Mouse (Mus musculus) lung, postnatal 36 days (tissue): ENCODE data around the gene F12.

ENCODE experiments used
- DNase-seq: peaks from one replicate; pipeline ENCODE4 v3.0.0; 2022; ENCODE audit warnings: mixed read lengths

F12 gene

GRCm38 (mm10) chr13:55412643-55413307 is 13.8 kb downstream of the F12 start:
- no peak for DNase-seq

- no peak for DNase-seq
Measured at GRCm38 (mm10) chr13:55411826-55412225, 14.8 kb downstream of the F12 start.

GRCm38 (mm10) chr13:55408546-55409120 is 18.0 kb downstream of the F12 start:
- DNase-seq = no peak

- no peak for DNase-seq
Measured at GRCm38 (mm10) chr13:55407341-55407740, 19.3 kb downstream of the F12 start.

- no peak for DNase-seq
Measured at GRCm38 (mm10) chr13:55405783-55406390, 20.7 kb downstream of the F12 start.

GRCm38 (mm10) chr13:55404853-55405782 is 21.5 kb downstream of the F12 start:
- DNase-seq = peak; percentile 81

- no peak for DNase-seq
Measured at GRCm38 (mm10) chr13:55403935-55404852, 22.4 kb downstream of the F12 start.

- no peak for DNase-seq
Measured at GRCm38 (mm10) chr13:55403266-55403665, 23.3 kb downstream of the F12 start.

GRCm38 (mm10) chr13:55400039-55400346 is 26.6 kb downstream of the F12 start:
- no peak for DNase-seq

GRCm38 (mm10) chr13:55399300-55400038 is 27.1 kb downstream of the F12 start:
- DNase-seq = no peak

- DNase-seq = no peak
Measured at GRCm38 (mm10) chr13:55398088-55398487, 28.5 kb downstream of the F12 start, which contains the start of gene Slc34a1. Slc34a1 (plus strand) TSS chr13:55398187.

- DNase-seq = no peak
Measured at GRCm38 (mm10) chr13:55392933-55393332, 33.7 kb downstream of the F12 start.

GRCm38 (mm10) chr13:55391626-55392029 is 35.0 kb downstream of the F12 start:
- DNase-seq = no peak

- DNase-seq = no peak
Measured at GRCm38 (mm10) chr13:55390644-55391043, 35.9 kb downstream of the F12 start.

GRCm38 (mm10) chr13:55381790-55382189 is 44.8 kb downstream of the F12 start:
- no peak for DNase-seq

- DNase-seq = no peak
Measured at GRCm38 (mm10) chr13:55378907-55379580, 47.5 kb downstream of the F12 start.

GRCm38 (mm10) chr13:55375877-55376276 is 50.7 kb downstream of the F12 start:
- no peak for DNase-seq

GRCm38 (mm10) chr13:55374206-55374924 is 52.2 kb downstream of the F12 start:
- no peak for DNase-seq

GRCm38 (mm10) chr13:55371740-55372139 is 54.9 kb downstream of the F12 start:
- no peak for DNase-seq

GRCm38 (mm10) chr13:55371007-55371681 is 55.4 kb downstream of the F12 start:
- no peak for DNase-seq
